Mouse (Mus musculus) cortical plate, adult 2 months (tissue): ENCODE results near the gene Ccdc51. TPM values are rescaled to one million over a fixed set of nuclear protein-coding genes. Genes with fewer than 3 reads are reported as not detected.

Source experiments
- H3K27ac ChIP-seq: fragments of 200-500 bp; 2 replicates; pipeline ENCODE4 v1.5.1; 2012; ENCODE audit warnings: low read length, control low read depth, inconsistent platforms; ENCODE audit not compliant: insufficient read depth
- H3K4me1 ChIP-seq: fragments of 200-500 bp; 2 replicates; pipeline ENCODE4 v1.6.1; 2011; ENCODE audit warnings: low read length; ENCODE audit not compliant: control insufficient read depth, insufficient read depth
- H3K4me3 ChIP-seq: fragments of 200-500 bp; 2 replicates; pipeline ENCODE4 v1.5.1; 2011; ENCODE audit warnings: mild to moderate bottlenecking, low read length, control low read depth; ENCODE audit not compliant: insufficient read depth
- CTCF ChIP-seq: fragments of 200-500 bp; IDR thresholded peaks from 2 replicates; pipeline ENCODE4 v1.5.1; 2011; ENCODE audit warnings: mild to moderate bottlenecking, control low read depth, low read length; ENCODE audit not compliant: insufficient read depth; ENCODE audit errors: extremely low read depth
- POLR2A ChIP-seq: fragments of 200-500 bp; IDR thresholded peaks from 2 replicates; pipeline ENCODE4 v1.6.1; 2011; ENCODE audit warnings: mild to moderate bottlenecking, low read length, control low read depth; ENCODE audit not compliant: insufficient read depth; ENCODE audit errors: extremely low read depth
- polyA plus RNA-seq: library from polyadenylated mRNA; depleted of rRNA; stranded (reverse); fragments of >200 nt; gene quantifications from 2 replicates; pipeline ENCODE4 v1.2.3, GENCODE M21; 2012

The Ccdc51 gene
- polyA plus RNA-seq, 1 experiment, result 6.2 TPM

- TF ChIP-seq CTCF (no peak), POLR2A (no peak)
- no peak overlapping the region for H3K4me3 ChIP-seq
- H3K27ac ChIP-seq, result no peak overlapping the region
- peaks cover 7% of the 10 kb centered on the region for H3K4me1 ChIP-seq
Measured at GRCm38 (mm10) chr9:109056916-109057315, 25.4 kb upstream of the Ccdc51 start.

- H3K4me1 ChIP-seq, result peaks cover 7% of the 10 kb centered on the region
- no peak overlapping the region for H3K4me3 ChIP-seq
- no peak overlapping the region for H3K27ac ChIP-seq
- TF ChIP-seq CTCF (no peak), POLR2A (no peak)
Measured at GRCm38 (mm10) chr9:109057543-109057942, 24.8 kb upstream of the Ccdc51 start.

GRCm38 (mm10) chr9:109058006-109058765 lies 24.1 kb upstream of the Ccdc51 start:
- peaks cover 7% of the 10 kb centered on the region for H3K4me1 ChIP-seq
- TF ChIP-seq POLR2A (no peak), CTCF (no peak)
- peak overlapping the region; percentile 31; the same call in 1 of the 2 replicates for H3K4me3 ChIP-seq
- peak overlapping the region; percentile 62; the same call in 1 of the 2 replicates for H3K27ac ChIP-seq

- H3K4me3 ChIP-seq, result peak within 1 kb of the TSS; percentile 31
- H3K4me1 ChIP-seq, result peaks cover 7% of the 10 kb centered on the region
- peak within 1 kb of the TSS; percentile 62 for H3K27ac ChIP-seq
- TF ChIP-seq POLR2A, result peak; percentile 93
- peak; percentile 92 for TF ChIP-seq CTCF
Measured at GRCm38 (mm10) chr9:109059136-109059903, 23.0 kb upstream of the Ccdc51 start, which contains the start of gene Trex1. TSS of gene Trex1 (minus strand) at chr9:109059734.

- H3K4me1 ChIP-seq, result peaks cover 6% of the 10 kb centered on the region
- TF ChIP-seq POLR2A, result no peak
- TF ChIP-seq CTCF, result no peak
- no peak overlapping the region for H3K4me3 ChIP-seq
- no peak overlapping the region for H3K27ac ChIP-seq
Measured at GRCm38 (mm10) chr9:109060184-109060897, 22.0 kb upstream of the Ccdc51 start.

- TF ChIP-seq CTCF (no peak), POLR2A (no peak)
- Histone ChIP-seq H3K4me1 (peaks cover 3% of the 10 kb centered on the region; the same call in 1 of the 2 replicates), H3K4me3 (no peak overlapping the region), H3K27ac (no peak overlapping the region)
Measured at GRCm38 (mm10) chr9:109060898-109061295, 21.4 kb upstream of the Ccdc51 start.

- H3K4me1 ChIP-seq, result peaks cover 1% of the 10 kb centered on the region; the same call in 1 of the 2 replicates
- no peak overlapping the region for H3K4me3 ChIP-seq
- TF ChIP-seq POLR2A, result no peak
- no peak for TF ChIP-seq CTCF
- H3K27ac ChIP-seq, result no peak overlapping the region
Measured at GRCm38 (mm10) chr9:109068095-109068735, 14.1 kb upstream of the Ccdc51 start.

- H3K27ac ChIP-seq, result peak within 1 kb of the TSS; percentile 78
- peak within 1 kb of the TSS; percentile 95 for H3K4me3 ChIP-seq
- TF ChIP-seq CTCF, result no peak
- peak; percentile 87 for TF ChIP-seq POLR2A
- peaks cover 6% of the 10 kb centered on the region; the same call in 1 of the 2 replicates for H3K4me1 ChIP-seq
Measured at GRCm38 (mm10) chr9:109073661-109074573, 8.4 kb upstream of the Ccdc51 start, which contains the start of gene Atrip. TSS of gene Atrip (minus strand) at chr9:109074124.
